Mouse (Mus musculus) limb, embryonic 11.5 days (tissue): ENCODE measurements around the gene Trim2. TPM values are rescaled to one million over a fixed set of nuclear protein-coding genes. Genes with fewer than 3 reads are reported as not detected.

ENCODE experiments used
- ATAC-seq: fragments of 200-750 bp; cut with Nextera tagmentation; 2 replicates; pipeline ENCODE4 v1.8.0; 2017; ENCODE audit warnings: low read depth; ENCODE audit not compliant: insufficient number of reproducible peaks, low FRiP score, low TSS enrichment
- DNase-seq: peaks from one replicate; pipeline ENCODE4 v3.0.0-alpha.2; 2015; ENCODE audit warnings: low spot score
- H3K27ac ChIP-seq: fragments of 300-500 bp; sonication (generic); replicated peaks from 2 replicates; pipeline ENCODE4 v1.5.1; 2014; ENCODE audit warnings: low read depth, mild to moderate bottlenecking, low read length
- H3K27me3 ChIP-seq: fragments of 300-500 bp; sonication (generic); 2 replicates; pipeline ENCODE4 v1.6.1; 2014; ENCODE audit warnings: mild to moderate bottlenecking, low read length, mixed read lengths; ENCODE audit not compliant: control insufficient read depth, insufficient read depth
- H3K36me3 ChIP-seq: fragments of 300-500 bp; sonication (generic); 2 replicates; pipeline ENCODE4 v1.6.1; 2014; ENCODE audit warnings: mild to moderate bottlenecking, low read length, moderate library complexity, mixed read lengths; ENCODE audit not compliant: control insufficient read depth, insufficient read depth
- H3K4me1 ChIP-seq: fragments of 300-500 bp; sonication (generic); 2 replicates; pipeline ENCODE4 v1.6.1; 2014; ENCODE audit warnings: low read length, mixed read lengths; ENCODE audit not compliant: control insufficient read depth, insufficient read depth
- H3K4me2 ChIP-seq: fragments of 300-500 bp; sonication (generic); 2 replicates; pipeline ENCODE4 v1.6.1; 2014; ENCODE audit warnings: low read depth, mild to moderate bottlenecking, moderate library complexity; ENCODE audit not compliant: severe bottlenecking
- H3K4me3 ChIP-seq: fragments of 300-500 bp; sonication (generic); 2 replicates; pipeline ENCODE4 v1.5.1; 2014; ENCODE audit warnings: low read depth, low read length
- H3K9ac ChIP-seq: fragments of 300-500 bp; sonication (generic); 2 replicates; pipeline ENCODE4 v1.6.1; 2014; ENCODE audit warnings: mild to moderate bottlenecking, low read length
- H3K9me3 ChIP-seq: fragments of 300-500 bp; sonication (generic); 2 replicates; pipeline ENCODE4 v1.6.1; 2016; ENCODE audit warnings: low read length; ENCODE audit not compliant: control insufficient read depth
- WGBS: fragments of 180-500 bp; shearing (Covaris S2); extraction: QIAGEN DNeasy Blood & Tissue Kit; methylation state at CpG from one replicate; pipeline ENCODE4 v1.1.7; 2014; 5-methylcytosine and 5-hydroxymethylcytosine counted together
- polyA plus RNA-seq: library from polyadenylated mRNA; unstranded; fragments of >200 nt; fragmentation: Nextera tagmentation; extraction: Ambion mirVana; gene quantifications from 2 replicates; pipeline ENCODE4 v1.2.1, GENCODE M21; 2014

Gene Trim2
- polyA plus RNA-seq, 1 experiment from 2014 or later, result 12.4 TPM

DNA sequence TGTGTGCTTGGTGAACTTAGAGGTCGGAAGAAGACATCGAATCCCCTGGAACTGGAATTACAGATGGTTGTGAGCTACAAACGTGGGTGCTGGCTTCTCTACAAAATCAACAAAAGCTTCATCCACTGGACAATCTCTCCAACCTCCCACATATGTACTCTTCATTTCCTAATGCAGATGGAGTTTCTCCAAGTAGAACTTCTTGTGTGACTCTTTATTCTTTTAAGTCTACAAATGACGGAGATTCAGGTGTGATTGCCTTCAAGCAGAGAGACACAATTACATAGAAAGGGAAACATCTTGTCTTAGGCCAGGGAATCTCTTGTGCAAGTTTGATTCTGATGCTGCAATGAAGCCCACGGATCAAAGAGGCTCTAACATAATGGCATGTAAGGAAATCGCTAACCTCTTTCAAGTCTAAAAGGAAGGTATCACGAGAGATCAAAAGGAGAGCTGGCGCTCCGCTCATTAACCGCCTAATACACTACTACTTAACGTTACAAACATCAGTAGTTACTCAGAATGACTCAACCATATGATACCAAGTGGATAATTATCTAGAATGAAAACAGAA is 133.0 kb downstream of the Trim2 start, which contains the start of gene Gm6525:
Gm6525 (plus strand) TSS at position 524 of the 574 bp plus-strand sequence.
- DNase-seq, result no peak
- WGBS, result 66% methylated on average over 11 of the region's 11 CpGs
- Histone ChIP-seq H3K36me3 (no peaks in the 10 kb centered on the region), H3K27me3 (no peaks in the 10 kb centered on the region), H3K9ac (no peak within 1 kb of the TSS), H3K4me3 (no peak within 1 kb of the TSS), H3K27ac (no peak within 1 kb of the TSS), H3K4me2 (no peak within 1 kb of the TSS), H3K4me1 (no peaks in the 10 kb centered on the region), H3K9me3 (no peaks in the 10 kb centered on the region)
- no peak for ATAC-seq

DNA sequence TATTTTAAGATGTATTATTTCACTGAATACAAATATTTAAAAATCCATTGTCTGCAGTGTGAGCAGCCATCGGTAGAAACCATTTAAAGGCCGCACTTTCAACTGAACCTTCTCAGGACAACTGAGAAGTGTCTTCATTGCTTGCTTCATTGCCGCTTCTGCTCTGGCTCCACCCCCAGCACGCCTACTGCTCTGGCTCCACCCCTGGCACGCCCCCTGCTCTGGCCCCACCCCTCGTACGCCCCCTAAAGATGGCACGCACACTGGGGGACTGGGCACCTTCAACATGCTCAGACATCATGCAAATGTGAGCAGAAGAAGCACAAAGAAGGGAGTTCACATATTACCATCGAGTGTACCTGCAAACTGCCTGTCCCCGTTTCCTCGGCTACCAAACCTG is 134.3 kb downstream of the Trim2 start:
- no peak overlapping the region for H3K9ac ChIP-seq
- no peaks in the 10 kb centered on the region for H3K27me3 ChIP-seq
- H3K4me2 ChIP-seq, result no peak overlapping the region
- H3K9me3 ChIP-seq, result no peaks in the 10 kb centered on the region
- no peaks in the 10 kb centered on the region for H3K36me3 ChIP-seq
- ATAC-seq (no peak), DNase-seq (no peak)
- H3K4me1 ChIP-seq, result no peaks in the 10 kb centered on the region
- WGBS, result 37% methylated on average over 11 of the region's 11 CpGs
- H3K4me3 ChIP-seq, result no peak overlapping the region
- H3K27ac ChIP-seq, result no peak overlapping the region

DNA sequence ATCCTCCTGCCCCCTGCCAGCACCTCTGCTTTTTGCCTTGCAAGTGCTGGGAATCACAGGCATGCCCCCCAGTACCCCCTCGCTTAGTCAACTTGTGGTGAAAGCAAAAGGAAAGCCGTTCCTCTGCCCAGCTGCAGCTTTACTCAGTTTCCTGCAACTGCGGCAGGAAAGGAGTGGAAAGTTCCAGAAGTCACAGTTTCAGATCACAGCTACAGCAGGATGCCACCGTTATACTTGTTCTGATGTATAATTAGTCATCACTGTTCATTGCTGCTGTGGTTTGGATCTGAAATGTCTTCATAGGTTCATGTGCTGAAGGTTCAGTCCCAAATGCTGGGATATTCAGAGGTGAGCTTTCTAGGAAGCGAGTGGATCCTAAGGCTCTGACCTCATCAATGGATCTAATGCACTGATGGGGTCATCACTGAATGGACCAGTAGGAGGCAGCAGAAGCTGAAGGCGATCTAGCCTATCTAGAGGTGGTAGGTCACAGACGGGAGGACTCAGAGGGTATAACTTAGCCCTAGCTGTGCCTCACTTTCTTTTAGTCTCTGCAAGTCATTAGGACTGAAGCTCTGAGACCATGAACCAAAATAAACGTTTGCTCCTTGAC is 137.2 kb downstream of the Trim2 start:
- no peaks in the 10 kb centered on the region for H3K27me3 ChIP-seq
- no peak overlapping the region for H3K4me2 ChIP-seq
- ATAC-seq, result no peak
- H3K27ac ChIP-seq, result no peak overlapping the region
- no peak overlapping the region for H3K9ac ChIP-seq
- H3K9me3 ChIP-seq, result no peaks in the 10 kb centered on the region
- DNase-seq, result no peak
- H3K4me1 ChIP-seq, result no peaks in the 10 kb centered on the region
- no peaks in the 10 kb centered on the region for H3K36me3 ChIP-seq
- no peak overlapping the region for H3K4me3 ChIP-seq
- 76% methylated on average over 8 of the region's 8 CpGs for whole genome bisulfite sequencing

DNA sequence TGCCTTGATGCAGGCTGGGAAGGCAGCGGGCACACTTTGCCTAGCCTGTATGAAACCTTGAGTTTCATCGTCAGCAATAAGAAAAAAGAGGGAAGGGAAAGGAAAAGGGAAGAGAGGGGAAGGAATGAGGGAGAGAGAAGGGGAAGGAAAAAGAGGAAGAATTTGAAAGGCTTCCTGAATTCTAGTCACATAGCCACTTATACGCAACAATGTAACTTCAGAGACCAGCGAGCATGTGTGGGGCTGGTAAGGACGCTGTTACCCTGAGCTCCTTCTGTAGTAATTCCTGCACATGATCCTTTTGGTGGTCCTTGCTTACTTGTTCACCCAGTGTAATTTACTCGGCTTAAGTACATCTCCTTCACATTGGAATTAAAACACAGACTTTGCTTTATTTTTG is 137.7 kb downstream of the Trim2 start:
- Histone ChIP-seq H3K9ac (no peak overlapping the region), H3K36me3 (no peaks in the 10 kb centered on the region), H3K4me3 (no peak overlapping the region)

DNA sequence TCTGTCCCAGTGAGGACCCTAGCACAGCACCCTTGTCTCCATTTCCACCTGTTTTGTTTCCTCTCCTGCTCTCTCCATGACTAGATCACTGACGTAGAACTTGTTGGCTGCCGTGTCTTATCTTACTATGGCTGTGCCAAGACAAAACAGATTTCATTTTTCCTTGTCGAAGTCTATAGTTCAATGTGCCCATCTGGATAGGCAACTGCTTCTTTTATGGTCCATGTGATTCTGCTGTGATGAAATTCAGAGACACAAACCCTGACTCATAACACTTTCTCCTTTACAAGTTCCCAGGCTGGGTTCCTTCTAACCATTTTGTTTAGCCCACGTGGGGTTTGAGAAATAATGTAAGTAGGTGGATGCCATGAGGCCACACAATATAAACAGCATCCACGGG is 140.6 kb downstream of the Trim2 start:
- Histone ChIP-seq H3K9ac (no peak overlapping the region), H3K9me3 (no peaks in the 10 kb centered on the region), H3K4me2 (no peak overlapping the region), H3K27ac (no peak overlapping the region), H3K4me3 (no peak overlapping the region), H3K4me1 (no peaks in the 10 kb centered on the region), H3K36me3 (no peaks in the 10 kb centered on the region), H3K27me3 (no peaks in the 10 kb centered on the region)
- 93% methylated on average over 5 of the region's 5 CpGs for WGBS
- ATAC-seq (no peak), DNase-seq (no peak)

More for the DNA sequence above, 137.7 kb downstream of the Trim2 start:
- Histone ChIP-seq H3K27me3 (no peaks in the 10 kb centered on the region), H3K9me3 (no peaks in the 10 kb centered on the region), H3K4me2 (no peak overlapping the region), H3K27ac (no peak overlapping the region), H3K4me1 (no peaks in the 10 kb centered on the region)
- 91% methylated on average over 6 of the region's 6 CpGs for WGBS
- ATAC-seq (no peak), DNase-seq (no peak)

DNA sequence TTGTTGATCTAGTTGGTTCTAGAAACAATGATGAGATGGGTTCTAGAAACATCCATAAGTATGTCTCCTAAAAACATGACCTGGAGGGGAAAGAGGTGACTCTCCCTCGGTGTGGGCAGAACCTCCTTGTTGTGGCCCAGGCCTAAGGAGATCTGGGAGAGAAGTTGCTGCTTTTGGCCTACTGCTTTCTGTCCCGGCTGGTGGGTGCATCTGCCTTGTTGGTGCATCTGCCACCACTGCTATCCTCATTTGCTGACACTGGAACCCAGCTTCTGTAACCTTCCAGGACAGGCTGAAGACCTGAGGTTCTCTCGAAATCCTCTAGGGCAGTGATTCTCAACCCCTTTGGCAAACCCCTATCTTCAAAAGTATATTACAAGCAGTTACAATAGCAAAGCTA is 141.3 kb downstream of the Trim2 start:
- no peak overlapping the region for H3K4me2 ChIP-seq
- H3K36me3 ChIP-seq, result no peaks in the 10 kb centered on the region
- no peaks in the 10 kb centered on the region for H3K9me3 ChIP-seq
- H3K27ac ChIP-seq, result no peak overlapping the region
- ATAC-seq (no peak), DNase-seq (no peak)
- H3K9ac ChIP-seq, result no peak overlapping the region
- H3K4me3 ChIP-seq, result no peak overlapping the region
- H3K4me1 ChIP-seq, result no peaks in the 10 kb centered on the region
- WGBS, result 92% methylated on average over 3 of the region's 3 CpGs
- H3K27me3 ChIP-seq, result no peaks in the 10 kb centered on the region

DNA sequence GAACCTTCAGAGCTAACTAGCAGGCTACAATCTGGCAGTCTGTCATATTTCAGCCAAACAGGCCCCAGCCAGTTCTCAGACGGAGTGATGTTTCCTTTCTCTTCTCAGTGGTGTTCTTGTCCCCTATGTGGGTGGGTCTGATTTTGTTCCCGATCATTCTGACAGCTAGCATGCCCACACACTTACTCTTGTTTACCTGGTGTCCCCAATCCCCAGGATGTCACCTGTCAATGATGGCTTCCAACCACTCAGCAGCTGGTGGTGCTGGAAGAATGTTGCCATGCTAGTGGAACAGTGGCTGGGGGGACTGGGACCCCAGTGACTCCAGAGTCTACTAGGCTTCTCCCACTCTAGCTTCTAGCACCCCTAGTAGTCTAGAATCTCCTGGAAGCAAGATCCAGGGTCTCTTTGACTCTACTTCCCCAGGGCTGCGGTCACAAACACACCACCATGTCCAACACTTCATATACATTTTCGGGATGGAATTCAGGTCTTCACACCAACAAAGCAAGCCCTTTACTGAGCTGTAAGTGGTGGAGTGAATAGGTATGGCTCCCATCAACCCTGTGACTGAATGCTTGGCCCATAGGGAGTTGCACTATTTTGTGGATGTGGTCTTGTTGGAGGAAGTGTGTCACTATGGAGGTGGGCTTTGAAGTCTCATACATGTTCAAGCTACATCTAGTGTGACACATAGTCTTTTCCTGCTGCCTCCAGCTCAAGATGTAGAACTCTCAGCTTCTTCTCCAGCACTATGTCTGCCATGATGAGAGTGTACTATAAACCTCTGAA is 148.9 kb downstream of the Trim2 start:
- DNase-seq (no peak), ATAC-seq (no peak)
- no peak overlapping the region for H3K27ac ChIP-seq
- no peak overlapping the region for H3K4me3 ChIP-seq
- H3K36me3 ChIP-seq, result no peaks in the 10 kb centered on the region
- WGBS, result 85% methylated on average over 4 of the region's 4 CpGs
- H3K9ac ChIP-seq, result no peak overlapping the region
- H3K27me3 ChIP-seq, result no peaks in the 10 kb centered on the region
- no peak overlapping the region for H3K4me2 ChIP-seq
- no peaks in the 10 kb centered on the region for H3K9me3 ChIP-seq
- peaks cover 3% of the 10 kb centered on the region; the same call in 1 of the 2 replicates for H3K4me1 ChIP-seq

DNA sequence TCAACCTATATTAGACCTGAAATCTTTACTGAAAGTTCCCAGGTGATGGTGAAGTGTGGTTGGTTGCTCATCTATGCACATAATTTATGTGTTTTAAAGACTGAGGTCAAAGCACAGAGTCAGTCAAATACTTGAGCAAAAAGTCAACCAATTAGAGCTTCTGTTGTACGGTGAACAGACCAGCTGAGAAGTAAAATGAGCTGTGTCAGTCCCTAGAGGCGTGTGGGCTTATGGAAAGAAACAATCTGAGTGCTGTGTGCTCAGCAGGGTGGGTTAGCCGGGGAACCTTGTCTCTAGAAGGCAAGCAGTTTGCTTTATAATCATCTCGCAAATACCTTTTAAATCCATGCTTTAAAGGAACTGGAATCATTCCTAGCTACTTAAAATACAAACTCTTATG is 149.7 kb downstream of the Trim2 start:
- Histone ChIP-seq H3K36me3 (no peaks in the 10 kb centered on the region), H3K9me3 (no peaks in the 10 kb centered on the region), H3K27me3 (no peaks in the 10 kb centered on the region), H3K4me3 (no peak overlapping the region), H3K4me1 (peaks cover 3% of the 10 kb centered on the region; the same call in 1 of the 2 replicates), H3K9ac (no peak overlapping the region), H3K27ac (no peak overlapping the region), H3K4me2 (no peak overlapping the region)
- ATAC-seq (no peak), DNase-seq (no peak)
- 42% methylated on average over 4 of the region's 4 CpGs for WGBS
